Mouse (Mus musculus) liver, embryonic 14.5 days (tissue): ENCODE results near the gene Lsp1. TPM values are rescaled to one million over a fixed set of nuclear protein-coding genes. Genes with fewer than 3 reads are reported as not detected.

ENCODE experiments used
- ATAC-seq: fragments of 200-750 bp; cut with Nextera tagmentation; 2 replicates; pipeline ENCODE4 v1.8.0; 2017; ENCODE audit warnings: moderate number of reproducible peaks, mild to moderate bottlenecking, moderate library complexity; ENCODE audit not compliant: insufficient read depth
- DNase-seq, 3 experiments: peaks; one replicate each; pipeline ENCODE4 v3.0.0-alpha.2; 2012 to 2013; ENCODE audit warnings: low read depth in 3 of 3, low spot score in 3 of 3
- H3K27ac ChIP-seq: fragments of 300-500 bp; sonication (generic); 2 replicates; pipeline ENCODE4 v1.5.1; 2014; ENCODE audit warnings: moderate library complexity, mild to moderate bottlenecking, control low read depth, inconsistent platforms
- H3K27me3 ChIP-seq: fragments of 300-500 bp; sonication (generic); 2 replicates; pipeline ENCODE4 v1.6.1; 2014; ENCODE audit warnings: mild to moderate bottlenecking, low read length, moderate library complexity; ENCODE audit not compliant: control insufficient read depth, insufficient read depth
- H3K36me3 ChIP-seq: fragments of 300-500 bp; sonication (generic); replicated peaks from 2 replicates; pipeline ENCODE4 v1.6.1; 2014; ENCODE audit warnings: low read depth; ENCODE audit not compliant: control insufficient read depth, insufficient read depth
- H3K4me1 ChIP-seq, 2 experiments: fragments of 200-500 bp in 1 of 2; fragments of 300-500 bp in 1 of 2; sonication (generic) in 1 of 2; replicated peaks; 2 replicates each; pipeline ENCODE4 v1.6.1; 2012 to 2014; ENCODE audit warnings: antibody characterized with exemption in 1 of 2, inconsistent platforms in 1 of 2, low read length in 1 of 2; ENCODE audit not compliant: control insufficient read depth in 2 of 2, insufficient read depth in 2 of 2
- H3K4me2 ChIP-seq: fragments of 300-500 bp; sonication (generic); 2 replicates; pipeline ENCODE4 v1.6.1; 2014; ENCODE audit warnings: low read depth, mild to moderate bottlenecking, control low read depth, moderate library complexity
- H3K4me3 ChIP-seq, 2 experiments: fragments of 200-500 bp in 1 of 2; fragments of 300-500 bp in 1 of 2; sonication (generic) in 1 of 2; 2 replicates each; pipeline ENCODE4 v1.5.1; 2012 to 2014; ENCODE audit warnings: low read depth in 2 of 2, low read length in 2 of 2, mild to moderate bottlenecking in 2 of 2, control low read depth in 1 of 2, inconsistent platforms in 1 of 2, moderate library complexity in 1 of 2; ENCODE audit not compliant: insufficient read depth in 1 of 2
- H3K9ac ChIP-seq: fragments of 300-500 bp; sonication (generic); replicated peaks from 2 replicates; pipeline ENCODE4 v1.6.1; 2014; ENCODE audit warnings: mild to moderate bottlenecking, control low read depth, moderate library complexity
- H3K9me3 ChIP-seq: fragments of 300-500 bp; sonication (generic); 2 replicates; pipeline ENCODE4 v1.6.1; 2016; ENCODE audit warnings: low read length, mixed read lengths; ENCODE audit not compliant: control insufficient read depth
- CTCF ChIP-seq: IDR thresholded peaks from 2 replicates; pipeline ENCODE4 v1.5.1; 2016; ENCODE audit warnings: antibody characterized with exemption, low read depth, control low read depth
- EP300 ChIP-seq: IDR thresholded peaks from 2 replicates; pipeline ENCODE4 v1.6.1; 2016; ENCODE audit warnings: antibody characterized with exemption, low read depth
- WGBS: fragments of 180-500 bp; shearing (Covaris S2); extraction: QIAGEN DNeasy Blood & Tissue Kit; methylation state at CpG from one replicate; pipeline ENCODE4 v1.1.7; 2014; ENCODE audit not compliant: insufficient replicate concordance; 5-methylcytosine and 5-hydroxymethylcytosine counted together
- polyA plus RNA-seq, 2 experiments: library from polyadenylated mRNA; depleted of rRNA in 1 of 2; stranded (reverse) in 1 of 2; unstranded in 1 of 2; fragments of >200 nt; fragmentation: Nextera tagmentation in 1 of 2; extraction: Ambion mirVana in 1 of 2; gene quantifications; 2 replicates each; pipeline versions ENCODE4 v1.2.1 to v1.2.3; 2012 to 2014

The Lsp1 gene
- polyA plus RNA-seq, 2 experiments = 13.3 to 15.2 TPM

- Histone ChIP-seq H3K4me2 (no peak overlapping the region), H3K9me3 (no peaks in the 10 kb centered on the region), H3K27ac (no peak overlapping the region), H3K4me3 (no peak overlapping the region), H3K36me3 (no peaks in the 10 kb centered on the region), H3K9ac (no peak overlapping the region), H3K4me1 (no peaks in the 10 kb centered on the region), H3K27me3 (no peaks in the 10 kb centered on the region)
- ATAC-seq (no peak), DNase-seq (no peak)
- whole genome bisulfite sequencing = 48% methylated on average over 1 of the region's 1 CpGs
- no peak for TF ChIP-seq CTCF
- TF ChIP-seq EP300 = no peak
These were observed 39.4 kb downstream of the Lsp1 start for GRCm38 (mm10) chr7:142500032-142500431.

- H3K9me3 ChIP-seq = no peaks in the 10 kb centered on the region
- H3K9ac ChIP-seq = no peak overlapping the region
- no peaks in the 10 kb centered on the region for H3K27me3 ChIP-seq
- WGBS = 64% methylated on average over 4 of the region's 4 CpGs
- TF ChIP-seq EP300 (no peak), CTCF (no peak)
- no peak overlapping the region for H3K27ac ChIP-seq
- no peak for ATAC-seq
- no peak overlapping the region for H3K4me3 ChIP-seq
- no peaks in the 10 kb centered on the region for H3K36me3 ChIP-seq
- no peaks in the 10 kb centered on the region for H3K4me1 ChIP-seq
- H3K4me2 ChIP-seq = no peak overlapping the region
- DNase-seq = no peak
These were observed 42.6 kb downstream of the Lsp1 start for GRCm38 (mm10) chr7:142503206-142503605.

- Histone ChIP-seq H3K27ac (no peak overlapping the region), H3K9me3 (no peaks in the 10 kb centered on the region), H3K36me3 (no peaks in the 10 kb centered on the region), H3K27me3 (no peaks in the 10 kb centered on the region), H3K4me3 (no peak overlapping the region), H3K4me1 (no peaks in the 10 kb centered on the region), H3K4me2 (no peak overlapping the region), H3K9ac (no peak overlapping the region)
- 36% methylated on average over 2 of the region's 2 CpGs for WGBS
- DNase-seq = no peak
- no peak for ATAC-seq
- TF ChIP-seq CTCF = no peak
These were observed 45.3 kb downstream of the Lsp1 start for GRCm38 (mm10) chr7:142505942-142506341.

GRCm38 (mm10) chr7:142506501-142506900 is 45.9 kb downstream of the Lsp1 start:
- no peak for ATAC-seq
- DNase-seq = no peak
- no peak for TF ChIP-seq EP300
- no peak for TF ChIP-seq CTCF

GRCm38 (mm10) chr7:142507453-142507852 is 46.8 kb downstream of the Lsp1 start:
- 73% methylated on average over 9 of the region's 9 CpGs for WGBS
- no peak overlapping the region for H3K27ac ChIP-seq

More at GRCm38 (mm10) chr7:142506501-142506900, 45.9 kb downstream of the Lsp1 start:
- Histone ChIP-seq H3K9me3 (no peaks in the 10 kb centered on the region), H3K4me1 (no peaks in the 10 kb centered on the region), H3K27ac (no peak overlapping the region), H3K4me2 (no peak overlapping the region), H3K27me3 (no peaks in the 10 kb centered on the region), H3K36me3 (no peaks in the 10 kb centered on the region), H3K9ac (no peak overlapping the region), H3K4me3 (no peak overlapping the region)
- 46% methylated on average over 4 of the region's 4 CpGs for WGBS

GRCm38 (mm10) chr7:142509518-142509917 is 48.9 kb downstream of the Lsp1 start:
- H3K27me3 ChIP-seq = no peaks in the 10 kb centered on the region
- DNase-seq (no peak), ATAC-seq (no peak)
- WGBS = 63% methylated on average over 14 of the region's 14 CpGs
- no peak overlapping the region for H3K4me3 ChIP-seq
- no peak for TF ChIP-seq EP300
- H3K4me2 ChIP-seq = no peak overlapping the region
- no peaks in the 10 kb centered on the region for H3K9me3 ChIP-seq
- H3K4me1 ChIP-seq = no peaks in the 10 kb centered on the region
- H3K27ac ChIP-seq = no peak overlapping the region
- no peak overlapping the region for H3K9ac ChIP-seq
- H3K36me3 ChIP-seq = no peaks in the 10 kb centered on the region

More at GRCm38 (mm10) chr7:142507453-142507852, 46.8 kb downstream of the Lsp1 start:
- H3K36me3 ChIP-seq = no peaks in the 10 kb centered on the region
- H3K27me3 ChIP-seq = no peaks in the 10 kb centered on the region
- H3K9me3 ChIP-seq = no peaks in the 10 kb centered on the region
- TF ChIP-seq CTCF (no peak), EP300 (no peak)
- no peak for DNase-seq
- ATAC-seq = no peak
- H3K9ac ChIP-seq = no peak overlapping the region
- H3K4me2 ChIP-seq = no peak overlapping the region
- H3K4me3 ChIP-seq = no peak overlapping the region
- no peaks in the 10 kb centered on the region for H3K4me1 ChIP-seq
